ENCODE assay signal across 9 mouse cellular contexts in the genomic region with DNA sequence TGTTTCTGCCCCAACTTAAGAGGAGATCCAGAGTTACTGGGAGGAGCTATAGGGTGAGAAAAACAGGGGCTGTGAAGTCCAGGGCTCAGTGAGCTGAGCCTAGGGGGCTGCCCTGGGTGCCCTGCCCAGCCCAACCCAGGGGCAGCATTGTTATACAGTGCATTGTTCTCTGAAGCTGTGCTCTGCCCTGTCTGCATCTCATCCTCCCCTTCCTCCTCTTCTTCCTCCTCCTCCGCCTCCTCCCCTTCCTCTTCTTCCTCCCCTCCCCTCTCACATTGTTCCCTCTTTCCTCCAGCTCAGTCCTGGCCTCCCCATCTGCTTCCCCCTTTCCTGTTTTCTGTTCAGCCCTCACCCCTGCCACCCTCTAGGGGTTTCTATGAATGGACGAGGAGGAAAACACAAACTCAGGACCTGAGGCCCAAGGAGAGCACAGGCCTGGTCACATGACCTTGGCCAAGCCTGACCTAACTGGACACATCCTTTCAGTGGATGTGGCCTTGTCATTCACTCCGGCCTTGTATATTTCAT. TPM values are rescaled to one million over a fixed set of nuclear protein-coding genes. Genes with fewer than 3 reads are reported as not detected.
DNase-seq lines count a peak whose midpoint lies in the region; ATAC-seq and TF ChIP-seq lines count a peak whose summit lies in the region.
"Had no signal": no experiment of that assay in that cellular context is flagged by ENCODE, and none has a peak within 500 bp of the region (broad histone marks: within the 10 kb centered on the region; RNA-seq: fewer than 3 reads in every experiment).

No protein-coding gene starts in this region.

- 56% methylated on average over 3 of the region's 3 CpGs for WGBS in kidney, embryonic 14.5 days

- no peak overlapping the region for H3K4me2 ChIP-seq in kidney, embryonic 14.5 days (replicated peaks; ENCODE audit: low read depth, low read length)
- H3K4me2 ChIP-seq: midbrain, embryonic 15.5 days had no signal

- no peaks in the 10 kb centered on the region for H3K36me3 ChIP-seq in kidney, embryonic 14.5 days (ENCODE audit: control insufficient read depth, insufficient read depth, low read length)
- peaks cover 11% of the 10 kb centered on the region for H3K36me3 ChIP-seq in E14TG2a.4 (ENCODE audit: insufficient read depth, low read length)
- H3K36me3 ChIP-seq: midbrain, embryonic 15.5 days had no signal

- H3K27me3 ChIP-seq in kidney, embryonic 14.5 days (ENCODE audit: control insufficient read depth, insufficient read depth, low read length): no peaks in the 10 kb centered on the region
- no peaks in the 10 kb centered on the region for H3K27me3 ChIP-seq in E14TG2a.4 (ENCODE audit: insufficient read depth, low read length)
- H3K27me3 ChIP-seq: midbrain, embryonic 15.5 days had no signal

- DNase-seq in kidney, postnatal 4 days: no peak
- peak; percentile 36 for DNase-seq in adrenal gland, adult 8-10 months
- DNase-seq in heart, postnatal 4 days: peak; percentile 18
- no peak for DNase-seq in thymus, postnatal 4 days
- DNase-seq in retina, embryonic 14.5 days (ENCODE audit: low spot score): no peak

- no peaks in the 10 kb centered on the region for H3K9me3 ChIP-seq in kidney, embryonic 14.5 days (ENCODE audit: control insufficient read depth, low read length)
- H3K9me3 ChIP-seq in E14TG2a.4 (ENCODE audit: low read length): peaks cover 7% of the 10 kb centered on the region
- H3K9me3 ChIP-seq: midbrain, embryonic 15.5 days had no signal

- no peak overlapping the region for H3K4me3 ChIP-seq in kidney, embryonic 14.5 days (ENCODE audit: low read length)
- 0 out of 2 replicates have a peak overlapping the region, but pooled peaks have one; percentile 5 for H3K4me3 ChIP-seq in E14TG2a.4 (replicated peaks; ENCODE audit: low read length)
- H3K4me3 ChIP-seq: midbrain, embryonic 15.5 days had no signal

- TF ChIP-seq CTCF in E14TG2a.4 (conservative IDR thresholded peaks at IDR 0.05; ENCODE audit: low read length): no peak

- no peak overlapping the region for H3K27ac ChIP-seq in kidney, embryonic 14.5 days (ENCODE audit: low read depth, low read length)
- H3K27ac ChIP-seq: midbrain, embryonic 15.5 days had no signal

- peak; percentile 43; the same call in 1 of the 2 replicates for ATAC-seq in kidney, embryonic 14.5 days (ENCODE audit: low FRiP score, low TSS enrichment)
- ATAC-seq: inflammation-experienced regulatory T-cells, adult 6 months; midbrain, embryonic 15.5 days had no signal

- no peak overlapping the region for H3K9ac ChIP-seq in kidney, embryonic 14.5 days (ENCODE audit: low read depth, low read length)
- H3K9ac ChIP-seq: midbrain, embryonic 15.5 days had no signal

- peaks cover 6% of the 10 kb centered on the region; the same call in 1 of the 2 replicates for H3K4me1 ChIP-seq in kidney, embryonic 14.5 days (ENCODE audit: control insufficient read depth, insufficient read depth, low read length)
- H3K4me1 ChIP-seq in E14TG2a.4 (replicated peaks; ENCODE audit: low read depth, low read length): peaks cover 66% of the 10 kb centered on the region
- H3K4me1 ChIP-seq: midbrain, embryonic 15.5 days had no signal

RNA-seq across cellular contexts. Expression of gene Col18a1, which starts 16.5 kb away (rescaled TPM):
- 78.6 and 140 TPM in 2 replicates for polyA plus RNA-seq in kidney, embryonic 14.5 days (2014; fragmentation: Nextera tagmentation; extraction: Ambion mirVana)
- total RNA-seq in adrenal gland, adult 8-10 months (2022): 10 to 100 TPM; 41.9 to 49.0 (median 48.0) TPM
- 10 to 100 TPM; 70.4 to 74.9 TPM for total RNA-seq in heart, postnatal 4 days (2021)

Comparison
In these comparisons a context has a peak if more than half of its experiments do, and no peak if none do; other contexts are left out.
1. DNase-seq: peak in adrenal gland, adult 8-10 months (single experiment) and heart, postnatal 4 days (single experiment); none in kidney, postnatal 4 days (0 of 2), thymus, postnatal 4 days (single experiment) and retina, embryonic 14.5 days (single experiment).